Mouse (Mus musculus): ENCODE measurements around the gene Catsperz. TPM values are rescaled to one million over a fixed set of nuclear protein-coding genes. Genes with fewer than 3 reads are reported as not detected.
A peak's percentile ranks its signal among the peaks of the same experiment; 100 is the strongest.

Catsperz gene
- polyA plus RNA-seq, 1 experiment from 2014 or later: 3.9 TPM

DNA sequence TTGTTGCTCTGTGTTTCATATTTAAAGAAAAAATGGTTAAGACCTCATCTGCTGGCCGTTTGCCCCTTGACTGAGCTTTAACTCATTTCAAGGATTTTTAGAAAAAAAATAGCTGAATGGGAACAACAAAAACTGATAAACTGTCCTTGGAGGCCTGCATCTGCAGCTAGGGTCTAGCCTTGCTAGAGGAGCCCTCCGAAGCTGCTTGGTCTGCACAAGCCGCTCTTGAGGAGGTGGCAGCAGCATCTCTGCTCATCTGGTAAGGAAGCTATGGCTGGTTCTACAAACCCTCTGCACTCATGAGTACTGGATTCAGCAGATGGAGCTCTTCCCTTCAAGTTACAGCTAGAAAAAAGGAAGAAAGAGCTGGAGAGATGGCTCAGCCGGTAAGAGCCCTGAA, 47.2 kb downstream of the Catsperz start:
- no peak overlapping the region for H3K27ac ChIP-seq (ENCODE audit: low read length)
- no peak overlapping the region for H3K4me2 ChIP-seq (ENCODE audit: low read depth, low read length)
- ATAC-seq (replicated peaks; ENCODE audit: extremely low read depth, insufficient read depth, low FRiP score): no peak
- WGBS: 83% methylated on average over 4 of the region's 4 CpGs
- H3K4me1 ChIP-seq (ENCODE audit: control insufficient read depth, insufficient read depth, low read length): no peaks in the 10 kb centered on the region
- H3K36me3 ChIP-seq (ENCODE audit: control insufficient read depth, insufficient read depth): no peaks in the 10 kb centered on the region
- H3K9ac ChIP-seq (ENCODE audit: low read length): no peak overlapping the region
- H3K4me3 ChIP-seq (ENCODE audit: low read length): no peak overlapping the region
- H3K27me3 ChIP-seq (ENCODE audit: control insufficient read depth, insufficient read depth, low read length): no peaks in the 10 kb centered on the region
- H3K9me3 ChIP-seq (replicated peaks; ENCODE audit: control insufficient read depth, low read length): no peaks in the 10 kb centered on the region

DNA sequence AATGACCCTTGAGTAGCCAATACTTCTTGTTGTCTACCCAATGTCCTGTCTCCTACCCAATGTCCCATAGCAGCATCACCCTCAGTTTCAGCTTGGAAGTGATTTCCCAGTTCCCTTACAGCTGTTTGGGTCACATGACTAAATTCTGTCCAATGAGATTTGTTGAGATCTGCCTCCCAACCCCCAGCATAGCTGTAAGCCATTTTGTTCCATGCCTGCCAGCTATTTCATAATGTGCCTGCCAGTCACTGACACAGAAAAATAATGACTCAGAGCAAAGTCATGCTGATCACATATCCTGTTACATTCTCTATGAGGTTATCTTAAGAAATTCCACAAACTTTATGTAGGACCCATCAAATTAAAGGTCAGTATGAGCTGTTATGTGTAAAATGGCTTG, 48.4 kb downstream of the Catsperz start:
- Histone ChIP-seq H3K9ac (ENCODE audit: low read length) (no peak overlapping the region), H3K27me3 (ENCODE audit: control insufficient read depth, insufficient read depth, low read length) (no peaks in the 10 kb centered on the region)

DNA sequence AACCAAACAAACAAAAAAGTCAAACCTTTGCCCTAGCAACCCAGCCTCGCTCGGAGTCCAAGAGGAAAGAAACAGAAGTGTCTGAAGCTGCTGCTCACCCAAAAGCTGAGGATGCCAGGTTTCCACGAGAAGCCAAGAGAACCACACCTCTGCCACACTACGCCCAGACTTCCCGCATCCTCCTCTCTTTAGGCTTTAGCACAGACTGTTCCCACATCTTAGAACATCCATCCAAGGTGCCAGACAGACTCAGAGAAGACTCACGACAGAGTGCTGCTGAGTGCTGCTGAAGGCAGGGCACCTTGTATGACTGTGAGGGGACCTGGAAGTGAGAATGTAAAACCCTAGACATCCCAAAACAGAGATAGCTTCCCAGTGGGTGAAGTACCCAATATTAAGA, 49.3 kb downstream of the Catsperz start:
- no peak overlapping the region for H3K27ac ChIP-seq (ENCODE audit: low read length)
- no peaks in the 10 kb centered on the region for H3K4me1 ChIP-seq (ENCODE audit: control insufficient read depth, insufficient read depth, low read length)
- H3K27me3 ChIP-seq (ENCODE audit: control insufficient read depth, insufficient read depth, low read length): no peaks in the 10 kb centered on the region
- H3K4me2 ChIP-seq (ENCODE audit: low read depth, low read length): no peak overlapping the region
- ATAC-seq (replicated peaks; ENCODE audit: extremely low read depth, insufficient read depth, low FRiP score): no peak
- H3K9ac ChIP-seq (ENCODE audit: low read length): no peak overlapping the region
- no peaks in the 10 kb centered on the region for H3K9me3 ChIP-seq (replicated peaks; ENCODE audit: control insufficient read depth, low read length)
- no peaks in the 10 kb centered on the region for H3K36me3 ChIP-seq (ENCODE audit: control insufficient read depth, insufficient read depth)
- 79% methylated on average over 6 of the region's 6 CpGs for WGBS
- no peak overlapping the region for H3K4me3 ChIP-seq (ENCODE audit: low read length)

More for the DNA sequence above, 48.4 kb downstream of the Catsperz start:
- ATAC-seq (replicated peaks; ENCODE audit: extremely low read depth, insufficient read depth, low FRiP score): no peak
- Histone ChIP-seq H3K36me3 (ENCODE audit: control insufficient read depth, insufficient read depth) (no peaks in the 10 kb centered on the region), H3K9me3 (replicated peaks; ENCODE audit: control insufficient read depth, low read length) (no peaks in the 10 kb centered on the region), H3K27ac (ENCODE audit: low read length) (no peak overlapping the region), H3K4me2 (ENCODE audit: low read depth, low read length) (no peak overlapping the region), H3K4me3 (ENCODE audit: low read length) (no peak overlapping the region), H3K4me1 (ENCODE audit: control insufficient read depth, insufficient read depth, low read length) (no peaks in the 10 kb centered on the region)

DNA sequence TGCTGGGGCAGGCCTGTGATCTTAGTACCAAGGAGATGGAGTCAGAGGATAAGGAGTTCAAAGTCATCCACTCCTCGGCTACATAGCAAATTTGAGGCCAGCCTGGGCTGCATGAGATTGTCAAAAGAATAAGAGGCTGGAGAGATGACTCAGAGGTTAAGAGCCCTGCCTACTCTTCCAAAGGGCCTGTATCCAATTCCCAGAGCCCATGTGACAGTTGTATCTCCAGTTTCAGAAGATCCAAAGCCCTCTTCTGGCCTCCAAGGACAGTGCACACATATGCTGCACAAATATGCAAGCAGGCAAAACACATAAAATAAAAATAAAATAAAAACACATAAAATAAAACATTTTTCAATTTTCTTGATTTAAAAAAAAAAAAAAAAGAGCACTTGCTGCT, 50.9 kb downstream of the Catsperz start:
- Histone ChIP-seq H3K4me2 (ENCODE audit: low read depth, low read length) (no peak overlapping the region), H3K36me3 (ENCODE audit: control insufficient read depth, insufficient read depth) (no peaks in the 10 kb centered on the region), H3K4me1 (ENCODE audit: control insufficient read depth, insufficient read depth, low read length) (peaks cover 2% of the 10 kb centered on the region; the same call in 1 of the 2 replicates), H3K27me3 (ENCODE audit: control insufficient read depth, insufficient read depth, low read length) (no peaks in the 10 kb centered on the region), H3K9ac (ENCODE audit: low read length) (no peak overlapping the region), H3K9me3 (replicated peaks; ENCODE audit: control insufficient read depth, low read length) (no peaks in the 10 kb centered on the region), H3K4me3 (ENCODE audit: low read length) (no peak overlapping the region), H3K27ac (ENCODE audit: low read length) (no peak overlapping the region)
- 71% methylated on average over 1 of the region's 1 CpGs for WGBS
- ATAC-seq (replicated peaks; ENCODE audit: extremely low read depth, insufficient read depth, low FRiP score): no peak

DNA sequence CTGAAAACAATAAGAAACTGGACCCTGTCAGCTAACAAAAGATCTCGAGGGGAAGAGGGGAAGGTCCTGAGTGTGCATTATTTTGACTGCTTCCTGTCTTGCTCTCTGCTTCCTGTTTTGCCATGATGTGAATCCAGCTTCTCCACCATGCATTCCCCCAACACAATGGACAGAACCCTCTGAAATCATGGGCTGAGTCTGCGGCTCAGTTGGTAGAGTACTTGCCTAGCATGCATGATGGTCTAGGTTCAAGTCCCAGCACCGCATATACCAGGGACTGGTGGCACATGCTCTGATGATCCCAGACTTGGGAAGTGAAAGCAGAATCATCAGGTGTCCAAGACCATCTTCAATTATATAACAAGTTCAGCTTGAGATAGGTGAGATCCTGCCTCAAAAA, 52.5 kb downstream of the Catsperz start:
- no peak for ATAC-seq (replicated peaks; ENCODE audit: extremely low read depth, insufficient read depth, low FRiP score)
- 69% methylated on average over 3 of the region's 3 CpGs for WGBS
- no peaks in the 10 kb centered on the region for H3K27me3 ChIP-seq (ENCODE audit: control insufficient read depth, insufficient read depth, low read length)

More for the DNA sequence above, 52.5 kb downstream of the Catsperz start:
- H3K4me3 ChIP-seq (ENCODE audit: low read length): no peak overlapping the region
- H3K9me3 ChIP-seq (replicated peaks; ENCODE audit: control insufficient read depth, low read length): no peaks in the 10 kb centered on the region
- H3K4me2 ChIP-seq (ENCODE audit: low read depth, low read length): no peak overlapping the region
- H3K9ac ChIP-seq (ENCODE audit: low read length): no peak overlapping the region
- no peaks in the 10 kb centered on the region for H3K36me3 ChIP-seq (ENCODE audit: control insufficient read depth, insufficient read depth)
- H3K4me1 ChIP-seq (ENCODE audit: control insufficient read depth, insufficient read depth, low read length): peaks cover 3% of the 10 kb centered on the region; the same call in 1 of the 2 replicates
- no peak overlapping the region for H3K27ac ChIP-seq (ENCODE audit: low read length)

Small RNA genes within 50 kb of the gene (microRNA-seq; reads per million reads assigned to microRNA genes)
- gene Mir6990: 2.2 reads per million, percentile 5 among the genes with 10 or more reads in this experiment

Other genes starting within 250 kb of the Catsperz start
- 20.0 and 20.5 TPM in 2 replicates for gene Rps6ka4, start 84.7 kb downstream of the Catsperz start, polyA plus RNA-seq (2015; fragmentation: Nextera tagmentation; extraction: Ambion mirVana)
- 1.00 and 3.8 TPM in 2 replicates for gene Ccdc88b, start 67.2 kb downstream of the Catsperz start, polyA plus RNA-seq (2015; fragmentation: Nextera tagmentation; extraction: Ambion mirVana)
- 80.0 and 93.0 TPM in 2 replicates for gene Trmt112, start 15.7 kb downstream of the Catsperz start, polyA plus RNA-seq (2015; fragmentation: Nextera tagmentation; extraction: Ambion mirVana)
- gene Prdx5, start 15.3 kb downstream of the Catsperz start, polyA plus RNA-seq (2015; fragmentation: Nextera tagmentation; extraction: Ambion mirVana): 383 and 415 TPM in 2 replicates
- 43.4 and 48.2 TPM in 2 replicates for gene Esrra, start 3.6 kb downstream of the Catsperz start, polyA plus RNA-seq (2015; fragmentation: Nextera tagmentation; extraction: Ambion mirVana)
- gene Kcnk4, start 9.1 kb upstream of the Catsperz start, polyA plus RNA-seq (2015; fragmentation: Nextera tagmentation; extraction: Ambion mirVana): 0.50 and 0.95 TPM in 2 replicates
- 58.4 and 59.2 TPM in 2 replicates for gene Bad, start 16.5 kb upstream of the Catsperz start, polyA plus RNA-seq (2015; fragmentation: Nextera tagmentation; extraction: Ambion mirVana)
- gene Gpr137, start 17.1 kb upstream of the Catsperz start, polyA plus RNA-seq (2015; fragmentation: Nextera tagmentation; extraction: Ambion mirVana): 20.8 and 22.3 TPM in 2 replicates
- gene Ppp1r14b, start 49.6 kb upstream of the Catsperz start, polyA plus RNA-seq (2015; fragmentation: Nextera tagmentation; extraction: Ambion mirVana): 68.9 and 104 TPM in 2 replicates
- gene Plcb3, start 51.1 kb upstream of the Catsperz start, polyA plus RNA-seq (2015; fragmentation: Nextera tagmentation; extraction: Ambion mirVana): 16.8 and 21.1 TPM in 2 replicates
- 83.7 and 95.0 TPM in 2 replicates for gene Fkbp2, start 55.1 kb upstream of the Catsperz start, polyA plus RNA-seq (2015; fragmentation: Nextera tagmentation; extraction: Ambion mirVana)
- 123 and 171 TPM in 2 replicates for gene Vegfb, start 62.3 kb upstream of the Catsperz start, polyA plus RNA-seq (2015; fragmentation: Nextera tagmentation; extraction: Ambion mirVana)
- 40.3 and 44.1 TPM in 2 replicates for gene Dnajc4, start 67.2 kb upstream of the Catsperz start, polyA plus RNA-seq (2015; fragmentation: Nextera tagmentation; extraction: Ambion mirVana)
- gene Nudt22, start 70.7 kb upstream of the Catsperz start, polyA plus RNA-seq (2015; fragmentation: Nextera tagmentation; extraction: Ambion mirVana): 34.1 and 36.6 TPM in 2 replicates
- gene Trpt1, start 70.8 kb upstream of the Catsperz start, polyA plus RNA-seq (2015; fragmentation: Nextera tagmentation; extraction: Ambion mirVana): 17.0 and 17.3 TPM in 2 replicates
- 14.3 and 24.7 TPM in 2 replicates for gene Fermt3, start 94.1 kb upstream of the Catsperz start, polyA plus RNA-seq (2015; fragmentation: Nextera tagmentation; extraction: Ambion mirVana)
- gene Stip1, start 114.6 kb upstream of the Catsperz start, polyA plus RNA-seq (2015; fragmentation: Nextera tagmentation; extraction: Ambion mirVana): 195 and 202 TPM in 2 replicates
- 61.0 and 64.3 TPM in 2 replicates for gene Macrod1, start 131.4 kb upstream of the Catsperz start, polyA plus RNA-seq (2015; fragmentation: Nextera tagmentation; extraction: Ambion mirVana)
- 1.6 and 1.9 TPM in 2 replicates for gene Flrt1, start 180.3 kb upstream of the Catsperz start, polyA plus RNA-seq (2015; fragmentation: Nextera tagmentation; extraction: Ambion mirVana)